Mouse (Mus musculus) layer of hippocampus, adult 11-12 months (tissue): ENCODE results near the gene Pam.
"Not testable (repeated sequence)": the region's sequence is repeated elsewhere in the genome, so short reads cannot be mapped to it uniquely, and the experiment has no call there.

Experiments used
- DNase-seq: peaks from one replicate; pipeline ENCODE4 v3.0.0; 2022; ENCODE audit warnings: low spot score

Gene Pam

DNA sequence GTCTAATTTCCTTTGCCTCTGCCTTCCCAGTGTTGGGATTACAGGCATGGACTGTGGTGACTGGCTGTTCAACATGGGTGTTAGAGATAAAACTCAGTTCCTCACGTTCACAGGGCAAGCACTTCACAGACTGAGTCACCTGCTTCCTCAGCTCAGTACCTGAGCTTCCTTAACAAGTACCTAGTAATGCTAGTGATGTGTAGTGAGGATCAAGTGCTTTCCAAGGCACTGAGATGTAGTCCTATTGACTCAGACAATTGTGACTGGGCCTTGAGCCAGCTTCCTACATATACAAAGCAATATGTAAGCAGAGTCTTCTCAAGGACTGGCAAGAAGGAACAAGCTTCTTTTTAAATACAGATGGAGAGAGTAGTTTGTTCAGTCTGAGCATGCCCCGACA lies 131.7 kb downstream of the Pam start:
- no peak for DNase-seq

DNA sequence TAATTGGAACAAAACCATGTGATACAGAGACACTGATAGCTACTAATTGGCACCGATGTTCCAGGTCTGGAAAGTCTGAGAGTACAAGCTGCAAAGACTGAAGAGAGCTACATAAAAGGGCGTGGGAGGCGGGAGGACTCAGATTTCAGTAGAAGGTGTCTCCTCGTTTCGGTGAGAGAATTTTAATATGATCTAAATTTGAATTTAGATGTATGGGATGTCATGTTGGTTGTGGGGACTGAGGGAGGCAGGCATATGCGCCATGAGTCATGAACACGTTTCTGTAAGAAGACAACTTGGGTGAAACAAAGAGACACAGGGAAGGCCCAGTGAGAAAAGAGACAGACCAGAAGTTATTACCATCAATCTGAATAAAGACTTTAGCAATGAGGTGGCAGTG lies 133.3 kb downstream of the Pam start:
- DNase-seq = no peak

DNA sequence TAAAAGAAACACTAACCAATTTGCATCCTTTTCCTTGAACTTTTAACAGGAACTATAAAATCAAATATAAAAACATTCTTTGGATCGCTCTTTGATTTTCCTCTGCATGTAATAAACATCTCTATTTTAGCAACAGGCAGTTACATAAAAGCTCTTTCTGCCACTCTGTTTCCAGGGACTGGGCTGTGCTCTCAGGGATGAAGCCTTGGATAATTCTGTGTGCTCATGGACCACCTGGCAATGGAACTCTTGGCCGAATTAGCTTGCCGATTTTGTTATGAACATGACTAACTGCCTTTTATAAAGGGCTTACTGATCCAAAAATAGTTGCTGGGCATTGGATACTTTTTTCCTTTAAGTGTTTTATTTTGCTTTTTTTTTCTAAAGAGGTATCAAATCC lies 134.8 kb downstream of the Pam start:
- no peak for DNase-seq

DNA sequence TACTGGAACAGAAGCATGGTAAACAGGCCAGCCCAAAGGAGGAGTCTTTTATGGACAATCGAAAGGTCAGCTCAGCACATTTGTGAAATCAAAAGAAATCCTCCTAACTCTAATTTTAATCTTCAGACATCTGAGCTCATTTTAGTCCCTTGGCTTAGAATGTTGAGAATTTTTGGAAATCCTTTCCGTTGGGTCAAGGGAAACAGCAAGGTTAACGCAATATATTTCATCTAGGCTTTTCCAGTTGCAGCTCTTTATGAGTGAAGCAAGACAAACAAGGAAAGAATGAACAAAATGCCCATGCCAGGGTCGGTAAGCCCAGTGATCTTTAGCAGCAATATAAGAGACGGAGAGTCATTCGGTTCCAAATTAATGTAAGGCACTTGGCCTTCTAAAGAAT lies 135.3 kb downstream of the Pam start:
- DNase-seq = no peak

DNA sequence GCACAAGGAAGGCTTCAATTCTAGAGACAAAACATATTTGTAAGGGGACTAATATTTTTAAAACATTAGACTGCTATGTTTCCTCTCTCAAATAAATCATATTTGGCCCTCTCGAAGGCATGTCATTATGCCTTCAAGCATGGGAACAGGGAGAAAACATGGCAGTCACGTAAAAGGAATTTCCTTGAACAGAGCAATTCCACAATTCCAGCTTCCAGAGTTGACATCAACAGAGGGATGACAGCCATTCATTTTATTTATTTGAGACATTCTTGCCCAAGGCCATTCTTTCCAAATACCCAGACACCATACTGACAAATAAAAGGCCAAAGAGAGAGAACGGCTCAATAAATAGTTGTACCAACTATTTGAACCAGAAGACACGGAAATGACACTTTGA lies 136.7 kb downstream of the Pam start:
- no peak for DNase-seq

DNA sequence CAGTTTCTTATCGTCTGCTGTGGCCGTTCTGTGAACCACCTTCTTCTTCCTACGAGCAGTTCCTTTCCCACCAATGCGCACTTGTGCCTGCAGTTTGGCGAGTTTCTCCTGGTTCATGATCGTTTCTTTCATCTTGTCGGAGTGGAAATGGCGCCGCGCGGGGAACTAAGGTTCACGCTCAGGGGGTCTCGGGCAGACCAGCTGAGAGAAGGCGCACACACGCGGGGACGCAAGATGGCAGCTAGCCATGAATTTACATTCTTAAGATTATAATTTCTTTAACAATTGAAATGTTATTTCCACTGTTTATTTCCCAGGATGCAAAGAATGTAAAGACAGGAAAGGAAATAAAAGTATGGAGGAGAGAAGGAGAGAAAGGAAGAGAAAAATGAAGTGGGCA lies 146.2 kb downstream of the Pam start:
- not testable (repeated sequence) for DNase-seq

DNA sequence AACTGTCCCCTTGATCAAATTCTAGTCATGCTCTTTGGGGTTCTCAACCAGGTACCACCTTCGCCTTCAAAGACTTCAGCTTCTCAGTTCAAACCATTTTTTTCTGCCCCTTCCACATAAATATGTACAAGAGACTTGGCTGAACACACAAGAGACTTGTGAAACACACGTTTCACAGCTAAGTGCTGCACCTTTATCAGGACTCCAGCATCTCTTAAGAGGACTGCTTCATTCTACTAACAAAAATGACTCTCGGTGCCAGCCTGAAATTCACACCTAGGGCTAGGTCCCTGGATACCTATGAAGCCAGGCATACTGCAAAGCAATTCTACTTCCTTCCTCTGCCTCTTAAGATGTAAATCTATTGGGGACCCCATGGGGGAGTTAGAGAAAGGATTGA lies 148.3 kb downstream of the Pam start:
- DNase-seq = no peak

DNA sequence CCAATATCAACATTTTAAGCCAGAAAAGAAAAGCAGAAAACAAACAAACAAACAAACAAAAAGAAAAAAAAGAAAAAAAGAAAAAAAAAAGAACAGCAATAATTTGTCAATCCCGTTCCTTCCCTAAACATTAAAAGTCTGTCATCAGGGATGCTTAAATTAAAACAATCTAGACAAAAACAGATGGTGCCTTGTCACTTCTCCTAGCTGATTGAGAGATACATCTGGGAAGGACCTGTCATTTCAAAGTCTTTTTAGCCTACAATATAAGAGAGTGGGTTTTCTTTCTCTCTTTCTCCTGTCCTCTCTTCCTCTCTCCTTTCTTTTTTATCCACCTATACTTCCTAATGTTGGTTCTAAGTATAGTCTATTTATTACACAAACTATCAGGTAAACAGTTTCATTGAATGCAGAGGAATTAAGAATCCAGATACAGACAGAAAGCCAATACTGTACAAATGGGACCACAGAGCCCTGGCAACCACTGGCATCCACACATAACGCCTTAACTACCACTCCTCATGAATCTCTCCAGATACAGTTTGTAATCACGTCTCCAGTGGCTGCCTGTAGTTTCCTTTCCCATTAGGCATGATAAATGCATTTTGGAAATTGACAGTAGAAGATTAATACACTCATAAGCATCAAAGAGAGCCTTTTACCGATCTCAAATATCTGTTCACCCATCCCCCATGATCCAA lies 151.4 kb downstream of the Pam start:
- no peak for DNase-seq

DNA sequence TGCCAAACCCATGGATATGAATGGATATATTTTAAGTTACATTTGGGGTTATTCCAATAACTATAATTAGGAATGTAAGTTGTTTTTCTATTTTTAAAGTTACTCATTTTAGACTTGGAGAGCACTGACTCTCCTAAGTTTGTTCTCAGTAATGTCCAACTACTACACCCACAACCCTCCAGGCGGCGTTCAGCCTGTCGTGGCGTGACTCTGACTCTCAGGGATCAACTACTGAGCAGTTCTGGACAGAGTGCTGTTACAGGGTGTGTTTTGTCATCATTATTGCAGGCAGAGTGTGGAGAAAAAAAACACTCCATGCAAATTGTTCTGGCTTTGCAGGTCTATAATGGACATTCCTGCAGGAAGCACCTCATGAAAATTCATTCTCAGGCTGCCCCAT lies 152.0 kb downstream of the Pam start:
- DNase-seq = no peak

DNA sequence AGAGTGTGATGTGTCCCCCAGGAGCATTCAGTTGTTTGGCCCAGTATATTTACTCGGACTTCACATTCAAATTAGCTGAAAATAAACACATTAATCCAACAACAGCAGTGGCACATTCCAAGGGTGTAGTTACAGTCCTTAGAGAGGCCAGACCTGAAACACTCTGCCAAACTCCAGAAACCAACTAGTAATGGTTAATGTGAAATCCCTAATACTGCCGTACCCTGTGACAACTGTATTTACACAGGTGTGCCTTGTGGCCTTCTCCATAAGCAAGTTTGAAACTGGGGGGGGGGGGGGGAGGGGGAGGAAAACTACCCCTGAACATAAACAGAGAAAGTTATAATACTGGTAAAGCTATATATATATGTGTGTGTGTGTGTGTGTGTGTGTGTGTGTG lies 152.5 kb downstream of the Pam start:
- no peak for DNase-seq

DNA sequence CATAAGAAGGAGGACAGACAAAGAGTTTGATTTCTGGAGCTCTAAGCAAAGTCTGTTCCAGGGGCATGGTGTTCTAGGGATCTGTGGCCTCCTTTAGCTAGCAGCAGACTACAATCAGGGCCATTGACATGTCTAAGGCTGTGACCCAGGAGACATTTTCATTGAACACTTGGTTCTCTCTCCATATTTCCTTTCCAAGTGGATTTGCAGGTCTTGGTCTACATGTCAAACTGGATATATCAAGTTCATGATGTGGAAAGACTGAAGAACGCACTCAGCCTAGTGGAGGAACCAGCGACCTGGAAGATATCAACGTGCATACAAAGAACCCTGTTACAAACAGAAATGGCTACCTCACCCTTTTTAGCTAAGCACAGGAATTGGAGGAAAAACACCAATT lies 156.9 kb downstream of the Pam start:
- no peak for DNase-seq

DNA sequence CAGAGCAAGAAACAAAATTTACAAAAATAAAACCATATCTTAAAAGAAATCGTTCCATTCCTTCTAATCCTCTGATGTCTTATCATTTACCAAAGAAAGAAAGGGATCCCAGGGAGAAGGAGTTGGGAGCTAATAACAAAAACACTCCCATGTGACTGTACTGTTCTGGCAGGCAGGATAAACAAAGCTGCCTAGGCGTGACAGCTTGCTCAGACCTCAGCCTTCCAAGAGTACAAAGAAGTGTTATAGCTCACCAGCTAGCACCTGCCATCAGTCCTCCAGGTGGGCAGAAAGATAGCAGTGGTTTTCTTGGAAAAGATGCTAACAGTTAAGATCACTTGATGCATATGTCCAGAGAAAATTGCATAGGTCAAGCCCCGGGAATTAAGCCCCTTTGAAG lies 157.4 kb downstream of the Pam start:
- DNase-seq = no peak

DNA sequence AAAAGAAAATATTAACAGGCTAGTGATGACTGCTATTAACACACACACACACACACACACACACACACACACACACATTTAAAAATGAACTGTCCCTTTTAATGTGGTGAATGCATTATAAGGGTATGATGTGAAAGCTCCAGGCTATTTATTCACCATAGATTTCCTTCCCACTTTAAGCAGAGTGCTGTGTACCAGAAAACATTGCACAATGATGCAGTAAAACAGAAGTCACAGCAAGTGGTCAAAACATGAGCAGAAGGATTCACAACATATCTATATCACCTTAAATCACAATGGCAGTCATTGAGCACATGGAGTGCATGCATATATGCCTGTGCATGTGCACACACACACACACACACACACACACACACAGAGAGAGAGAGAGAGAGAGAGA lies 160.5 kb downstream of the Pam start:
- no peak for DNase-seq

DNA sequence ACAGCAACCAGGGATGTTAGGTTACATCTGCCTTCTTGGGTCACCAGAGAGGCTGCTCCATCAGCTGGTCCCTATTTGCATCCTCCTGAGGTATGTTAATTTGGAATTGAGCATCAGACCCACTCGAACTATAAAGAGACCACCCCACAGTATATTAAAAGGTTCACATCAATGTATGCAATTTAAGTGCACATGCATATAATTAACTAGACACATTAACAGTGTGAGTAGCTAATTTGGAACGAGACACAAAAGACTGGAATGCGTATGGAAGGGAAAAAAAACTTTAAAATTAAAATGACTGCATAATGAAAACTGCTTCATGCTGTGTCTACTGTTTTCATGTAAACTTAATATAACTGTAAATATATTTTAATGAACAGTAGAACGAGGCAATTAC lies 164.2 kb downstream of the Pam start:
- DNase-seq = no peak

DNA sequence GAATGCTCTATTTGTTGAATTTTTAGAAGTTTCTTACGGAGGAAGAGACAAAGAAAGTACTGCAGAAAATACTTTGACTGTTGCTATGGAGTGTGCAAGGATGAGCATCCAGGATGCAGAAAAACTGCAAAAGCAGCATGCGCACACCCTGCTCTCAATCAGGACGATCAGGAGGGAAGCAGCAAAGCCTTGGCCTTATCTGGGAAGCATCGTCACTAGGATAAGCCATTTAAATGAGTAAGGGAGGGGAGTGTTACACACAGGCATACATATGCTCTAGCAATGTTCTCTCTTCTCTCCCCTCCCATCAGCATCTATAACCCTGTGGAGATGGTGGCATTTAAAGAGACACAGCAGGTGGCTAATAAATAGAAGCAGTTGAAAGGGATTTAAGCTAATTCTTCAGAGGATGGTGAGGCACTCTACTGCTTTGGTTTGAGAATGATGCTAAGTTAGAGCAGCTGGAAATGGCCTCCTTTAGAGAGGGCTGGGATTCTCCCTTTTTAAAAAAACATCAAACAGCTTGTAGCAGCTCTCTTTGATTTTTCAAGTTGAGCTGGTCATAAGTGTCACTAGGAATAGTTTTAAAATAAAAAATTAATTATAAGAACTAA lies 165.9 kb downstream of the Pam start:
- no peak for DNase-seq

DNA sequence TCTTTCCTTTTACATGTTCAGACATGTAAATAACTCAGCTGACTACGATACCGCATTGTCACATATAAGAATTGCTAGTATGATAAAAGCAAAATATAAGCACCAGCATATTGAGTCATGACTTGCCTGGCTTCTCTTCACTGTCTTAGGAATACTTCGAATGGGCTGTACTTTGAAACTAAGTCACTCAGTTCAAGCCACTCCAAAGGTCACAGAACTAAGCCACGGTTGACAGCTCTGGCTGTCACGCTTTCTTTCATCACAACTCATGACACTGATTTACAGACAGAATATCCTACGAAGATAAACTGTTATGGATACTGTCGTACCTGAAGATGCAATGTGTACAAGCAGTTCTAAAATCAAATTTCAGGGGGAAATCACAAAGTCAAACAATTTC lies 168.7 kb downstream of the Pam start:
- DNase-seq = no peak

DNA sequence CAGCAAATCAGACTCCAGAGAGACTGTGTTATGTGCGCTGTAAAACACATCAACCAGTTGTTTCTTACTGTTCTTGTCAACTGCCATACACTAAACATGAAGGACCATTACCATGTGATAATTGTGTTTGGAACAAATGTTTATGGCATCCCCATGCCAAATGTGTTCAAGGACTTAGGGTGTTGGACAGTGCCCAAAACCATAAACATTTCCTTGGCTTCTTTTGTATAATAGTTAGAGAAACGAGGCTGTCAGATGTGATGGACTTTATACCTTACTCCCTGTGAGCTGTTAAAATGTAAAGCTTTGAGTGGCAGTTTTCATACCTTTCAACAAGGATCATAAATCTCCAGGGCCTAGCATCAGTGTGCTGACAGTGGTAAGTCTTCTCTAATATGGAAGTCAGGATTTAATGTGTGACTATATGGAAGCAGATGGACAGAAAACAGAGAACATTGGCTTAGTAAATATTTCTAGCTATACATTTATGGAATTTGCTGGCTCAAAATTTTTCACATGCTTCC lies 169.4 kb downstream of the Pam start:
- DNase-seq = no peak

DNA sequence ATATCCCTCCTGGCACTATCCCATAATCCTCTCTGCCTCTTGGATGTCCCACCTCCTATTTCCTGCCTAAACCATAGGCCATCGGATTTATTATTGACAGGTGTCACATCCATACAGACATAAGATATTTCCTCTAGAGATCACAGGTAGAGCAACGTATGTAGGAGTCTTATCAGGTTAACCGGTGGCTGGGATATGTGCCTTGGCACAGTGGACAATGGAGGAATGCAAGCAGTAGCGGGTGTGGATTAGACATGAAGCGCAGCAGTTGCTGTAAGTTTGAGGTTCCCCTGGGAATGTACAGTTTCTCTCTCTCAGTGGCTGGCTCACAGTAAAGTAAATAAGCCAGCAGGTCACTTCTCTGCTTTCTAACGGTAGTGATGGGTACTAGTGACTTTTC lies 173.1 kb downstream of the Pam start:
- no peak for DNase-seq

DNA sequence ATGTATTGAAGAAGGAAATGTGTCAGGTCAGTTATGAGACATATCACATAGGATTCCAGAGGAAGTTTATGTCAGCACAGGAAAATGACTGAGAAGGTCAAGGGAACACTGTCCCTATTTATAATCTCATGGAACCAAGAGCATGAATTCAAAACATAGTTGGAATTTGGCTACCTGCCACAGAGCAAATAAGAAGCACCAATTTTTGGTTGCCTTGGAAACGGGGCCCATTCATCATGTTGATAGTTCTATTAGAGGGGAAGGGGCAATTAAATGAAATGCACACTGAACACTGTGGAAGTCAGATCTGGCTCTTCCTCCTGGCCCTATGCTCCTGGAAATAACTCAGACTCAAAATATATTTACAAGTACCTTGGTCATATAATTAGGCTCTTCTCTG lies 173.6 kb downstream of the Pam start:
- DNase-seq = no peak

DNA sequence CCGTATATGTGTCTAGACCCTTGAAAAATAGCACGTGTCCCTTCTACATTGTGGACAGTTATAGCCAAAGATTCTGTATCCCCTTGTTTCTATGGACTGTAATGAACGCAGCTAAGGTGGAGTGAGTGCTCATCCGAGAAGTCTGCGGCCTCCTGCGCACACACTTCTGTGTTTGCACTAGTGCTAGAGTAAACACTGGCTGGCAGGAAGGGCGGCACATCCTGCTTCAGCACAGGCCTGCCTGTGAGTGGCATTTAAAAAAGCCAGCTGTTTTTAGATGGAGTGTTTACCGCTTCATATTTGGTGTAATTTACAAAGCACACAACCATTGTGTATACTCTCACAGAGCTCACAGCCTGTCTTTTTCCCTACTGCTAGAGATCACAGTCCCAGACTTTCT lies 177.0 kb downstream of the Pam start:
- DNase-seq = no peak

DNA sequence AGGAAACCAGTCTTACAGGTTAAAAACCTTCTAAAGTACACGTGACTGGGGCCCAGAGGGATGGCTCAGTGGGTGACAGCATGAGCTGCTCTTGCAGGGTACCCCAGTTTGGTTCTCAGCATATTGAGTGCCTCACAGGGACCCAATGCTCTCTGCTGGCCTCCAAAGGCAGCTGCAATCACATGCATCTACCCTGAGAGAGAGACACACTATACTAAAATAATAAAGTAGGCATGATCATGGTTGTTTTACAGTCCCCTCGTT lies 178.5 kb downstream of the Pam start:
- DNase-seq = no peak

DNA sequence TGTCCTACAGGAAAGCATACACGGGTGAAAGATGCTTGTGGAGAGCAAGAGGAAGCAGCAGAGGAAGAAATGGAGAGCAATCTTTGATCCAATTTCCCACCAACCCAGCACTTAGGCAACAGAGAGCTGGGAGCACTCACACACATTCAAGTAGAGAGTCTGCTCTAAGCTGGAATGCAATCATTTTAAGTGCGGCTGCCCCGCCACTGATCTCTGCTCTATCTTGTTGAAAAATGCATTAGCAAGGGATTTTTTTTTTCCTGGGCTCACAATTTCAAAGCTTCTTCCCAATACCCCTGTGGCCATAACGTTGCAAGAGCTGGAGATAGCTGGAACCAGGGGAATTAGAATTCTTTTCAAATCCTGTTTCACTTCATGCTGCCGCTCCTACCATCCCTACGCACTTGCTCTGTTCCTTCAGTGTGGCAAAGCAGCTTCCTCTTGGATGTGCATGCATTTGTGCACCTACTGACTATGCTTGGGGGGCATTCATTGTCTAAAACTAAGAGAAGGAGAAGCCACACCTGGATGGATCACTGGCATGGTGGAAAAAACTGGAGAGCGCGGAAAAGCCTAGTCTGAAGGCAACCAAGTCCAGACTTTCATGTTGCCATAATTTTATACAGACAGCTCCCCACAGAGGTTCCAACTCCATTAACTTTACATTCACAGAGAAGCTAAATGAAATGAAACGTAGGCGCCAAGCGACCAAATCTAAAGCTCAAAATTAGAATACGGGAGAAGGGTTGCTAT lies 179.1 kb downstream of the Pam start:
- no peak for DNase-seq

DNA sequence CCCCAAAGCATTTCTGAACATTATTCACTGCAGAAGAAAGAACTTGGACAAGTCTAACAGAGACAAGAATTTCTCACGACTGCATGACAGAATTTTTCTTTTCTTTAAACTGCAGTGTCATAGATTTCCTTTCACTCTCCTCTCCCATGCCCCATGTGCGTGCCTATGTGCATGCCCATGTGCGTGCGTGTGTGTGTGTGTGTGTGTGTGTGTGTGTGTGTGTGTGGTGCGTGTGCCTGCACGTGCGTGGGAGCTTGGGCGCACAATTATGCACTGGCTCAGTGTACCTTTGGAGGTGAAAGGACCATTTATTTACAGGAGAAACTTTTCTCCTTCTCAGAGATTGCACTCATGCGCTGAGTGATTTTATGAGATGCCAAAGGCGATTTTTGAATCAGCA lies 179.7 kb downstream of the Pam start:
- DNase-seq = no peak

DNA sequence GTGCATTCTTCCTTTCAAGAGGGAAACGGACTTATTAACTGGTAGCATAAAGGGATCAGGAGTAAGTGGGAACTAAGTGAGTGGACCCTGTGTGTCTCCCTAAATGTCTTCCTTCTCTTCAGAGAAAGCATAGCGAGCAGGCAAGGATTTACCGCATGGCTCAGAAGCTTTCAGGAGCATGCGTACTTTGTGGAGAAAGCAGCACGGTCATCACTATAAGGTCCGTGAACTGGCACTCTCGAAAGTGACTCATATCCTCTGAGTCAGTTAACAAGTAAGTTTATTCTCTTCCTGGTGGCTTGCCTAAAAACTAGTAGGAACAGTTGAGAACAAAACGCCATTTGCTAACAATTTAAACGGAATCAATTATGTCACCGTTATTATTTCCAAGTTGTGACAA lies 184.6 kb downstream of the Pam start:
- DNase-seq = no peak
